Mouse (Mus musculus): ENCODE data around the gene Edem3. TPM values are rescaled to one million over a fixed set of nuclear protein-coding genes. Genes with fewer than 3 reads are reported as not detected.

Edem3 gene
- total RNA-seq (2023; ENCODE audit: inconsistent age), result 31.1 to 34.6 TPM (median 32.8 TPM) in 4 replicates

DNA sequence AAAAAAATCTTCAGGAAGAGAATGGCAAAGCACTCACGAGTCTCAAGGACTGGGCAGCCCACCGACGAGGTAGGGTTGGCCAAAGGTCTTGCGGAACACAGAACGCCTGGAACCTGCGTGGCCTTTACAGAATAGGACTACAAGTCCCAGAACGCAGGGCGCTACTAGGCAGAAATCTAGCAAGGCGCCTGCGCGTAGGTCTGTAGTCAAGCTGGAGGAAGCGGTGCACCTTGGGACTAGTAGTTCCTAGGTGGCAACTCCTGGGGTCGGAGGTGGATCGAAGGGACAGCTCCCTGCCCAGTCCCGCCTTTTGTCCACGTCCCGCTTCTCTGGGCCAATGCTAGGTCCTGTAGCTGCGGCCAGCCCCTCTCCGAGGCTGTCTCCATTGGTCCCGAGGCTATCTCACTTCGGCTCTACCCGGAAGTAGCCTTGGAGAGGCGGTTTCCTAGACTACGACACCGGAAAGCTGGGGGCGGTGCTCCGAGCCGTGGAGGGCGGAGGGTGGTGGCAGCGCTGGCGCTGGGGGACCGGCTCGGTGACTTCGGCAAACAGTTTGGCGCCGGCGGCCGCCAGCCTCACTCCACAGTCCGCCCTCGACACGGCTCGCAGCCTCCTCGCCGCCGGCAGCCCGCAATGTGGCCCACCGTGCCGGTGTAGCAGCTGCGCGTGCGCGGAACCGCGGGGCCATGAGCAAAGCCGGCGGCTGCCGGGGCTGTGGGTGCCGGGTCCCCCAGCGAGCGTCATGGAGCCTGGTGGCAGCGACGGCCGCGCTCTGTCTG lies at the start of gene Edem3:
TSS of gene Edem3 (plus strand) at position 491 of the 779 bp plus-strand sequence.

Other genes with a start within 250 kb of the Edem3 start
- 1.2 to 2.2 TPM (median 1.3 TPM) in 4 replicates for gene Fam129a, start 184.2 kb upstream of the Edem3 start, total RNA-seq (2023; ENCODE audit: inconsistent age)

Measured in B cell, adult (primary cell).